Mouse (Mus musculus) intestine, embryonic 15.5 days (tissue): ENCODE measurements around the gene Gm6034. TPM values are rescaled to one million over a fixed set of nuclear protein-coding genes. Genes with fewer than 3 reads are reported as not detected.
"Not testable (repeated sequence)": the region's sequence is repeated elsewhere in the genome, so short reads cannot be mapped to it uniquely, and the experiment has no call there.

ENCODE experiments used
- ATAC-seq: fragments of 200-750 bp; cut with Nextera tagmentation; 2 replicates; pipeline ENCODE4 v1.8.0; 2017; ENCODE audit warnings: moderate TSS enrichment, moderate library complexity
- H3K27ac ChIP-seq: fragments of 300-500 bp; sonication (generic); 2 replicates; pipeline ENCODE4 v1.5.1; 2015; ENCODE audit warnings: mild to moderate bottlenecking, inconsistent platforms
- H3K27me3 ChIP-seq: fragments of 300-500 bp; sonication (generic); replicated peaks from 2 replicates; pipeline ENCODE4 v1.6.1; 2015; ENCODE audit warnings: inconsistent platforms
- H3K36me3 ChIP-seq: fragments of 300-500 bp; sonication (generic); 2 replicates; pipeline ENCODE4 v1.6.1; 2015; ENCODE audit warnings: inconsistent platforms
- H3K4me1 ChIP-seq: fragments of 300-500 bp; sonication (generic); replicated peaks from 2 replicates; pipeline ENCODE4 v1.6.1; 2015; ENCODE audit warnings: inconsistent platforms
- H3K4me2 ChIP-seq: fragments of 300-500 bp; sonication (generic); replicated peaks from 2 replicates; pipeline ENCODE4 v1.6.1; 2015; ENCODE audit warnings: mild to moderate bottlenecking, inconsistent platforms
- H3K4me3 ChIP-seq: fragments of 300-500 bp; sonication (generic); replicated peaks from 2 replicates; pipeline ENCODE4 v1.5.1; 2015; ENCODE audit warnings: inconsistent platforms
- H3K9ac ChIP-seq: fragments of 300-500 bp; sonication (generic); 2 replicates; pipeline ENCODE4 v1.6.1; 2015; ENCODE audit warnings: inconsistent platforms
- H3K9me3 ChIP-seq: fragments of 300-500 bp; sonication (generic); 2 replicates; pipeline ENCODE4 v1.6.1; 2016; ENCODE audit warnings: inconsistent platforms
- WGBS: fragments of 180-500 bp; shearing (Covaris S2); methylation state at CpG from one replicate; pipeline ENCODE4 v1.1.7; 2015; 5-methylcytosine and 5-hydroxymethylcytosine counted together
- polyA plus RNA-seq: library from polyadenylated mRNA; unstranded; fragments of >200 nt; fragmentation: Nextera tagmentation; extraction: Ambion mirVana; gene quantifications from 2 replicates; pipeline ENCODE4 v1.2.1, GENCODE M21; 2015

The Gm6034 gene
- polyA plus RNA-seq, 1 experiment from 2014 or later: 0.11 TPM

DNA sequence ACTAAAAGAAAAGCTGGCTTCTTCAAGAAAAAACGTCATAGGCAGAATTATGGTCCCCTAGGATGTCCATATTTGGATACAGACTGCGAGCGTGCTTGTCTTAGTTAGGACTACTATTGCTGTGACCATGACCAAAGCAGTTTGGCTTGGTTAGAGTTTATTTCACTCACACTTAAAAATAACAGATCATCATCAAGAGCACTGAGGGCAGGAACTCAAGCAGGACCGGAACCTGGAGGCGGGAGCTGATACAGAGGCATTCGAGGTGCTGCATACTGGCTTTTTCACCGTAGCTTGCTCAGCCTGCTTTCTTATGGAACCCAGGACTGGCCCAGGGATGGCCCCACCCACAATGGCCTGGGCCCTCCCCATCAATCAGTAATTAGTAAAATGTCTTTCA lies 39.4 kb upstream of the Gm6034 start:
- WGBS: 94% methylated on average over 7 of the region's 7 CpGs
- Histone ChIP-seq H3K4me2 (no peak overlapping the region), H3K27me3 (no peaks in the 10 kb centered on the region), H3K4me1 (no peaks in the 10 kb centered on the region), H3K9ac (no peak overlapping the region), H3K4me3 (no peak overlapping the region), H3K27ac (no peak overlapping the region), H3K9me3 (no peaks in the 10 kb centered on the region), H3K36me3 (no peaks in the 10 kb centered on the region)
- no peak for ATAC-seq

DNA sequence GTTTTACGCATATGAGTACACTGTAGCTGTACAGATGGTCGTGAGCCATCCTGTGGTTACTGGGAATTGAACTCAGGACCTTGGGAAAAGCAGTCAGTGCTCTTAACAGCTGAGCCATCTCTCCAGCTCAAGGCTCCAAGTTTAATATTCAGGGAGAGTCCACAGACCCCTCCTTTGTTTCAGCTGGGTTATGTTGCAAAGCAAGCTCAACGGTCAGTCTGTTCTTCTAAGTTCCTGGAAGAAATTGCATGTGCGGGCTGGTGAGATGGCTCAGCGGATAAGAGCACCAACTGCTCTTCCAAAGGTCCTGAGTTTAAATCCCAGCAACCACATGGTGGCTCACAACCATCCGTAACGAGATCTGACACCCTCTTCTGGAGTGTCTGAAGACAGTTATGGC lies 38.4 kb upstream of the Gm6034 start:
- not testable (repeated sequence) for H3K36me3 ChIP-seq, H3K9ac ChIP-seq, ATAC-seq, H3K27ac ChIP-seq, H3K4me2 ChIP-seq, H3K4me1 ChIP-seq, H3K4me3 ChIP-seq, H3K27me3 ChIP-seq, H3K9me3 ChIP-seq
- 86% methylated on average over 7 of the region's 7 CpGs for WGBS

DNA sequence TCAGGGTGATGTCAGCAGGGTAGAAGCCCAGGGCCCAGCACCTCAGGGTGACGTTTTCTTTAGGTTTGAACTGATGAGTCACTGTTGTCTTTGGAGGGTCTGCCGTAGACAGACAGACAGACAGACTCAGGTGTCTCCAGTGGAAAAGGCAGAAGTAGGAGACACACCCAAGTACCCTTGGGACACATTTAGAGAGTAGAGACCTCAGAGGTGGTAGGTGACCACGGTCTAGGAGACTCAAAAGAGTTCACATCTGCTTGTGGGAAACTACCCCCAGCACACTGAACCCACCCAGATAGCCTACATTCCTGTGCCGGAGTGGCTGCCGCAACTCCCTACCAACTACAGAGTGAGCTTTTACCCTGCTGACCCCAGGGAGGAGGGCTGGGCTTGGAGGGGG lies 27.8 kb upstream of the Gm6034 start:
- no peaks in the 10 kb centered on the region for H3K27me3 ChIP-seq
- no peak overlapping the region for H3K4me2 ChIP-seq
- no peaks in the 10 kb centered on the region for H3K9me3 ChIP-seq
- no peak overlapping the region for H3K27ac ChIP-seq
- H3K9ac ChIP-seq: no peak overlapping the region
- 94% methylated on average over 5 of the region's 5 CpGs for WGBS
- H3K36me3 ChIP-seq: peaks cover 4% of the 10 kb centered on the region; the same call in 1 of the 2 replicates
- no peaks in the 10 kb centered on the region for H3K4me1 ChIP-seq
- ATAC-seq: no peak
- H3K4me3 ChIP-seq: no peak overlapping the region

GRCm38 (mm10) chr17:36017046-36017445 lies 25.7 kb upstream of the Gm6034 start:
- ATAC-seq: no peak
- H3K27ac ChIP-seq: no peak overlapping the region
- H3K4me3 ChIP-seq: no peak overlapping the region
- 0 out of 2 replicates have a peak, but pooled peaks cover 3% of the 10 kb centered on the region for H3K4me1 ChIP-seq
- no peaks in the 10 kb centered on the region for H3K27me3 ChIP-seq
- H3K36me3 ChIP-seq: peaks cover 4% of the 10 kb centered on the region; the same call in 1 of the 2 replicates
- H3K4me2 ChIP-seq: no peak overlapping the region
- no peaks in the 10 kb centered on the region for H3K9me3 ChIP-seq
- WGBS: 87% methylated on average over 5 of the region's 5 CpGs
- no peak overlapping the region for H3K9ac ChIP-seq

DNA sequence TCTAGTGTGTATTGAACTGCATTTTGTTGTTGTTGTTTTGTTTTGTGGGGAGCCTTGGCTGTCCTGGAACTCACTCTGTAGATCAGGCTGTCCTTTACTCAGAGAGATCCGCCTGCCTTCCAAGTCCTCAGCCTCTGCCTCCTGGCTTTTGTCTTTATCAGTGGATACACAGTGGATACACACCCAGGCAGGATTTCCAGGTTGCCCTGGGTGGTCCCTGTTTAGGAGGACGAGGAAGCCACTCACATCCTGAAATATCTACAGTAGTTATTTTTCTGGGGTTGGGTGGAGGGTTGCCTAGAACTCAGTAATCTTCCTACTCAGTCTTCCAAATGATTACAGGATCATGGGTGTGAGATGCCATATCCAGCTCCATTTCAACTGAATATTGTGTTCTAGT lies 23.8 kb upstream of the Gm6034 start:
- Histone ChIP-seq H3K4me3 (no peak overlapping the region), H3K36me3 (peaks cover 4% of the 10 kb centered on the region; the same call in 1 of the 2 replicates), H3K4me1 (peaks cover 3% of the 10 kb centered on the region; the same call in 1 of the 2 replicates), H3K27me3 (no peaks in the 10 kb centered on the region), H3K9me3 (no peaks in the 10 kb centered on the region), H3K9ac (no peak overlapping the region), H3K27ac (no peak overlapping the region), H3K4me2 (no peak overlapping the region)
- WGBS: 57% methylated on average over 2 of the region's 2 CpGs
- no peak for ATAC-seq

DNA sequence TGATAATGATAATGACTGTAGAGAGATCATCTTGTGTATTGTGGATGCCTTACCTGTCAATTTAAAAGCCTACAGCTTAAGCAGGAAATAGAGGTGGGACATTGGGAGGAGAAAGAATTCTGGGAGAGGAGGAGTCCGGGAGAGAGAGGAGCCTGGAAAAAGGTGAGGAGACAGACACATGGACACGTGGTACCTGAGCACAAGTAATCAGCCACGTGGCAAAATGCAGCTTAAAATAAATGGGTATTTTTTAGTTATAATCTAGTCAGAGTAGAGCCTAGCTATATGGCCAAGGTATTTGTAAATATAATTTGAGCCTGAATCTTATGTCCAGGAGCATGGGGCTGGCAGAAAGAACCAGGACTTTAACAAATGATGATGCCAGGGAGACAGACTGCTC lies 23.2 kb upstream of the Gm6034 start:
- no peaks in the 10 kb centered on the region for H3K27me3 ChIP-seq
- no peak overlapping the region for H3K4me2 ChIP-seq
- H3K27ac ChIP-seq: no peak overlapping the region
- no peaks in the 10 kb centered on the region for H3K9me3 ChIP-seq
- H3K9ac ChIP-seq: no peak overlapping the region
- peaks cover under 1% of the 10 kb centered on the region; the same call in 1 of the 2 replicates for H3K36me3 ChIP-seq
- 66% methylated on average over 3 of the region's 3 CpGs for WGBS
- H3K4me1 ChIP-seq: peaks cover 3% of the 10 kb centered on the region; the same call in 1 of the 2 replicates
- no peak for ATAC-seq
- H3K4me3 ChIP-seq: no peak overlapping the region

GRCm38 (mm10) chr17:36020191-36021073 lies 22.3 kb upstream of the Gm6034 start, which contains the start of gene H2-T24:
TSS of gene H2-T24 (minus strand) at chr17:36020560.
- peak; percentile 74 for ATAC-seq
- Histone ChIP-seq H3K27me3 (no peaks in the 10 kb centered on the region), H3K4me2 (peak within 1 kb of the TSS; percentile 39), H3K9me3 (no peaks in the 10 kb centered on the region), H3K9ac (no peak within 1 kb of the TSS), H3K36me3 (no peaks in the 10 kb centered on the region), H3K27ac (peak within 1 kb of the TSS; percentile 48; the same call in 1 of the 2 replicates), H3K4me1 (peaks cover 3% of the 10 kb centered on the region; the same call in 1 of the 2 replicates), H3K4me3 (no peak within 1 kb of the TSS)
- WGBS: 35% methylated on average over 15 of the region's 15 CpGs

DNA sequence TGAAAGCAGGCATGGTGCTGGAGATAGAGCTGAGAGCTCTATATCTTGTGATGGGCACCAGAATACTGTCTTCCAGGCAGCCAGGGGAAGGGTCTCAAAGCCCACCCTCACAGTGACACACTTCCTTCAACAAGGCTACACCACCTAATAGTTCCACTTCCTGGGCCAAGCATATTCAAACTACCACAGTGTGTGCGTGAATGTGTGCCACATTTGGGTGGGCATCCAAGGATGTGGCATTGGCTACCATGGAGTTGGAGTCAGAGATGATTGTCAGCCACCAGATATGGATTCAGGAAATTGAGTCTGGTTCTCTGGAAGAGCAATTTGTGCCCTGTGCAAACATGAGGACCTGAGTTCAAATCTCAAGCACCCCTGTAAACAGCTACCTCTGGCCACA lies 21.5 kb upstream of the Gm6034 start:
- peaks cover 3% of the 10 kb centered on the region; the same call in 1 of the 2 replicates for H3K4me1 ChIP-seq
- no peak overlapping the region for H3K4me3 ChIP-seq
- H3K4me2 ChIP-seq: no peak overlapping the region
- H3K27ac ChIP-seq: no peak overlapping the region
- WGBS: 89% methylated on average over 1 of the region's 1 CpGs
- no peaks in the 10 kb centered on the region for H3K36me3 ChIP-seq
- no peak overlapping the region for H3K9ac ChIP-seq
- H3K9me3 ChIP-seq: no peaks in the 10 kb centered on the region
- no peak for ATAC-seq
- no peaks in the 10 kb centered on the region for H3K27me3 ChIP-seq

DNA sequence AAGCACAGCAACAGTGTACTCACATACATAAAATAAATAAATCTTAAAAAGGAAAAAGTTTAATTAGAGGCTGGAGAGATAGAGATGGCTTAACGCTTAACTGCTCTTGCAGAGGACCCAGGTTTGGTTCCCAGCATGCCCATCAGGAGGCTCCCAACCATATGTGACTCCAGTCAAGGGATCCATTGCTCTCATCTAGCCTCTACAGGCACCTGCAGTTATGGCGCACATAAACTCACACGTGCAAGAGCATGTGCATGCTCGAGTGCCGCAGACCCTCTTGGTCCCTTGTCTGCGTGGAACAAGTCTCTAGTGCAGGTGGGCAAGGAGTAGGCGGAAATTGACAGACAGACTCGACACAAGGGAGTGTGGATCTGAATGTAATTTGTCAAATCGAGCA lies 20.7 kb upstream of the Gm6034 start:
- H3K4me2 ChIP-seq: no peak overlapping the region
- no peak overlapping the region for H3K9ac ChIP-seq
- no peak overlapping the region for H3K4me3 ChIP-seq
- no peaks in the 10 kb centered on the region for H3K27me3 ChIP-seq
- H3K36me3 ChIP-seq: no peaks in the 10 kb centered on the region
- no peak for ATAC-seq
- no peak overlapping the region for H3K27ac ChIP-seq
- WGBS: 91% methylated on average over 9 of the region's 9 CpGs
- peaks cover 3% of the 10 kb centered on the region; the same call in 1 of the 2 replicates for H3K4me1 ChIP-seq
- H3K9me3 ChIP-seq: no peaks in the 10 kb centered on the region

DNA sequence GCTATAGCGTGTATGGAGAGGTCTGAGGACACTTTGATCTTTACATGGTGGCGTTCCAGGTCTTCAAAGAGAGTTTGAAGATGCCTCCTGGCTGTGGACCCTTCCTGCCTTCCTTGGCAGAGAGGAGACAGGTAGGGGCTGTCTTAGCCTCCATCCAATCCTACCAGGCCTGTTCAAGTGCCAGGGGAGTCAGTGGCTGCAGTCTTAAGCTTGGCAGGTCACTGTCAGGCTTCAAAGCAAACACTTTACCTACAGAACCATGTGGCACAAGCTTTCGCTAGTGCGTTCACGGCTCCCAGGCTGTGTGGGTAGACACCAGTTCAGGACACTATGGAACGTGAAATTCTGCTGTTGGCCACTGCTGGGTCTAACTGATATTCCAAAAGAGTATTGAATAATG lies 19.8 kb upstream of the Gm6034 start:
- H3K9ac ChIP-seq: no peak overlapping the region
- H3K9me3 ChIP-seq: no peaks in the 10 kb centered on the region
- H3K4me3 ChIP-seq: no peak overlapping the region
- H3K27me3 ChIP-seq: no peaks in the 10 kb centered on the region
- H3K27ac ChIP-seq: no peak overlapping the region
- 85% methylated on average over 6 of the region's 6 CpGs for WGBS
- H3K4me1 ChIP-seq: peaks cover 3% of the 10 kb centered on the region; the same call in 1 of the 2 replicates
- no peak for ATAC-seq
- H3K36me3 ChIP-seq: no peaks in the 10 kb centered on the region
- H3K4me2 ChIP-seq: no peak overlapping the region

- H3K36me3 ChIP-seq: no peaks in the 10 kb centered on the region
- H3K27me3 ChIP-seq: no peaks in the 10 kb centered on the region
- no peak overlapping the region for H3K4me2 ChIP-seq
- no peak overlapping the region for H3K4me3 ChIP-seq
- no peaks in the 10 kb centered on the region for H3K9me3 ChIP-seq
- ATAC-seq: peak; percentile 67; the same call in 1 of the 2 replicates
- H3K4me1 ChIP-seq: peaks cover 3% of the 10 kb centered on the region; the same call in 1 of the 2 replicates
- 0 out of 2 replicates have a peak overlapping the region, but pooled peaks have one; percentile 4 for H3K27ac ChIP-seq
- WGBS: 56% methylated on average over 9 of the region's 9 CpGs
- no peak overlapping the region for H3K9ac ChIP-seq
Observed at GRCm38 (mm10) chr17:36023710-36024654, 18.8 kb upstream of the Gm6034 start.

DNA sequence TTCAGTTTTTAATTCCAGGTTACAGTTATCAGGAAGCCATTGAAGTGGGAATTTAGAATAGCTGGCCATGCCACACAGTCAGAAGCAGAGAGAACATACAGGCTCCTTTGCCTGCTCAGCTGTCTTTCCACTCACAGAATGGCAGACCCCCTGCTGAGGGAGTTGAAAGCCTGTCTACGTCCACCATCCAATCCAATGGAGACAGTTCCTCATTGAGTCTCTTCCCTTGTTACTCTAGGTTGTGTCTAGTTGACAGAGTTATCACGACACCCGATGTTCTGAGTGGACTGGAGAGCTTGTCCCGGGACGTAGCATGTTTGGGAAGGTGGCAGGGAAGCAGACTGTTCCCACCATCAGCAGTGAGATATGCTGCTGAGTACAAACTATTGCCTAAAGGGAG lies 17.6 kb upstream of the Gm6034 start:
- no peak for ATAC-seq
- no peaks in the 10 kb centered on the region for H3K27me3 ChIP-seq
- no peaks in the 10 kb centered on the region for H3K9me3 ChIP-seq
- no peak overlapping the region for H3K4me2 ChIP-seq
- no peak overlapping the region for H3K9ac ChIP-seq
- 85% methylated on average over 5 of the region's 5 CpGs for WGBS
- H3K4me1 ChIP-seq: peaks cover 3% of the 10 kb centered on the region; the same call in 1 of the 2 replicates
- no peak overlapping the region for H3K4me3 ChIP-seq
- no peak overlapping the region for H3K27ac ChIP-seq
- H3K36me3 ChIP-seq: no peaks in the 10 kb centered on the region
